Mouse (Mus musculus) lung, postnatal 25 days (tissue): ENCODE data around the gene Isg20.

ENCODE experiments used
- DNase-seq: peaks from one replicate; pipeline ENCODE4 v3.0.0; 2022; ENCODE audit warnings: low spot score

Gene Isg20

DNA sequence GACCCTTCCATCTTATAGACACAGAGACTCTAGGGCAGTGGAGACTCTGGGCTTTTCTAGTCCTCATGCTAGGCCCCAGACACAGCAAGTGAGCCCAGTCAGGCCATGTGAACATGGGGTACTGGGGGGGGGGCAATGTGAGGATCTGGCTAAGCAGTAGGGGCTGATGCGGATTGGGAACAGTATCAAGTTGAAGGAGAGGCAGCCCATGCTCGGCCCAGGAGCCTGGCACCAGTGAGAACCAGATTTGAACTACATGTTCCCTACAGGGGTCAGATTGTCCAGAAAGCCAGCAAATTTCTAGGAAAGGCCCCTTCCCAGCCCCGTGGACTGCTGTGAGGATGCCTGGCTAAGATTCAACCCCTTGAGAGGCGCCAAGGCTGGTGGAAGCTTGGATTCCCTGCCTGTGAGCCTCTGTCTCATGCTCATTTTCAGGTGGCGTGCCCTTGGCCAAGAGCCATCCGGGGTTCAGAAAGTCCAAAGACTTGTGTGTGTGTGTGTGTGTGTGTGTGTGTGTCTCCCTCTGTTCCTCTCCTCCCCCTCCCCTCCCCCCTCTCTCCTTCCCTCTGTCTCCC lies 45.4 kb downstream of the Isg20 start:
- DNase-seq, result no peak

DNA sequence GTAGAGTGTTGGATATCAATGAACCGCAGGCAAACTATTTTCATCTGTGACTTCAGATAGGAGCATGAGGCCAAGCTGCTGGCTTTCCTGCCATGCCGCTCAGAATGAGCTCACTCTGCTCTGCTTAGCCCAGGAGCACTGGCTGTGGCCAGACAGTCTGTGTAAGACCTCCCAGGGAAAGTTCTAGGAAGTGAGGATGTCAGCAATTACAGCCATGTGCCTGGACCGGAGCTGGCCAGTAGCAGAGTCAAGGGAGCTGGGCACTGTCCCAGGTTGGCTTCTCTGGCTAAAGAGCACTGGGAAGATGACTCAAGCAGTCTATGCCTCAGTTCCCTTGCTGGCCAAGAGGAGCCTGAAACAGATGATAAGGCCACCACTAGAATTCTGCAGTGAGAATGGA lies 50.7 kb downstream of the Isg20 start:
- no peak for DNase-seq
